In genomic region chrX:48342731-48343130, GRCm38 (mm10) we compare ENCODE assay signal across 8 mouse cellular contexts. TPM values are rescaled to one million over a fixed set of nuclear protein-coding genes. Genes with fewer than 3 reads are reported as not detected.
DNase-seq lines count a peak whose midpoint lies in the region; ATAC-seq and TF ChIP-seq lines count a peak whose summit lies in the region.

No protein-coding gene starts in this region.

- H3K4me2 ChIP-seq in embryonic facial prominence, embryonic 12.5 days (replicated peaks) = peak overlapping the region; percentile 55
- H3K4me2 ChIP-seq in liver, embryonic 12.5 days = peak overlapping the region; percentile 93

- TF ChIP-seq CTCF in lung, adult 2 months (IDR thresholded peaks at IDR 0.05; ENCODE audit: insufficient read depth, low read length) = no peak
- no peak for TF ChIP-seq CTCF in small intestine, adult 2 months (IDR thresholded peaks at IDR 0.05; ENCODE audit: extremely low read depth, insufficient read length, insufficient replicate concordance, low read depth, low read length)

- WGBS in lung, adult 2 months = 20% methylated on average over 16 of the region's 16 CpGs
- 19% methylated on average over 13 of the region's 16 CpGs for WGBS in embryonic facial prominence, embryonic 12.5 days
- 6% methylated on average over 16 of the region's 16 CpGs for WGBS in liver, embryonic 12.5 days (ENCODE audit: insufficient replicate concordance)
- 5% methylated on average over 16 of the region's 16 CpGs for WGBS in small intestine, adult 2 months

- no peak overlapping the region; the same call in 1 of the 2 replicates for H3K9ac ChIP-seq in embryonic facial prominence, embryonic 12.5 days
- H3K9ac ChIP-seq in liver, embryonic 12.5 days = peak overlapping the region; percentile 79

- no peak overlapping the region for H3K27ac ChIP-seq in embryonic facial prominence, embryonic 12.5 days
- peak overlapping the region; percentile 87; the same call in 1 of the 2 replicates for H3K27ac ChIP-seq in liver, embryonic 12.5 days
- peak overlapping the region; percentile 22; the same call in 1 of the 2 replicates for H3K27ac ChIP-seq in small intestine, adult 2 months (ENCODE audit: insufficient read depth, low read depth, low read length)

- ATAC-seq in embryonic facial prominence, embryonic 12.5 days (ENCODE audit: insufficient number of reproducible peaks, insufficient read depth, low FRiP score, low TSS enrichment) = no peak
- ATAC-seq in liver, embryonic 12.5 days = no peak

- H3K36me3 ChIP-seq in embryonic facial prominence, embryonic 12.5 days = no peaks in the 10 kb centered on the region
- no peaks in the 10 kb centered on the region for H3K36me3 ChIP-seq in liver, embryonic 12.5 days
- H3K36me3 ChIP-seq in small intestine, adult 2 months (ENCODE audit: control insufficient read depth, insufficient read depth, low read length) = no peaks in the 10 kb centered on the region

- no peaks in the 10 kb centered on the region; the same call in 1 of the 2 replicates for H3K4me1 ChIP-seq in lung, adult 2 months (ENCODE audit: control insufficient read depth, insufficient read depth, low read length)
- no peaks in the 10 kb centered on the region for H3K4me1 ChIP-seq in embryonic facial prominence, embryonic 12.5 days
- H3K4me1 ChIP-seq in liver, embryonic 12.5 days = peaks cover 22% of the 10 kb centered on the region
- H3K4me1 ChIP-seq in small intestine, adult 2 months (ENCODE audit: control insufficient read depth, insufficient read depth, insufficient read length, low read length) = 0 out of 2 replicates have a peak, but pooled peaks cover 5% of the 10 kb centered on the region

- H3K4me3 ChIP-seq in lung, adult 2 months (replicated peaks; ENCODE audit: extremely low read depth, low read depth, low read length) = peak overlapping the region; percentile 63
- H3K4me3 ChIP-seq in embryonic facial prominence, embryonic 12.5 days = peak overlapping the region; percentile 53
- peak overlapping the region; percentile 69 for H3K4me3 ChIP-seq in liver, embryonic 12.5 days
- H3K4me3 ChIP-seq in small intestine, adult 2 months (ENCODE audit: low read depth, low read length) = peak overlapping the region; percentile 77

- TF ChIP-seq POLR2A in lung, adult 2 months (IDR thresholded peaks at IDR 0.05; ENCODE audit: borderline replicate concordance, extremely low read depth, low read depth, low read length) = no peak
- TF ChIP-seq POLR2A in small intestine, adult 2 months (IDR thresholded peaks at IDR 0.05; ENCODE audit: low read depth, low read length) = no peak

- H3K9me3 ChIP-seq in embryonic facial prominence, embryonic 12.5 days = no peaks in the 10 kb centered on the region
- no peaks in the 10 kb centered on the region for H3K9me3 ChIP-seq in liver, embryonic 12.5 days (replicated peaks)

- intact Hi-C loops in left cerebral cortex, postnatal 25 days (cut with DNase I) = loop anchor here (1.0 to 2.0 kb wide), 2 partner anchors 28 to 57 kb away; no protein-coding TSS in a partner anchor

- no peak for DNase-seq in lung, adult 2 months
- no peak for DNase-seq in lung, postnatal 36 days
- DNase-seq in heart, postnatal 4 days = peak; percentile 5
- no peak for DNase-seq in T-cell, adult 2 months (ENCODE audit: low spot score)
- no peak for DNase-seq in left cerebral cortex, postnatal 25 days (ENCODE audit: low spot score in 2 of 2)

- 0 out of 2 replicates have a peak, but pooled peaks cover 2% of the 10 kb centered on the region for H3K27me3 ChIP-seq in embryonic facial prominence, embryonic 12.5 days
- peaks cover 57% of the 10 kb centered on the region for H3K27me3 ChIP-seq in liver, embryonic 12.5 days (replicated peaks)
- no peaks in the 10 kb centered on the region for H3K27me3 ChIP-seq in small intestine, adult 2 months (ENCODE audit: control insufficient read depth, insufficient read depth, low read length)

RNA-seq across cellular contexts. Expression of gene Bcorl1, which starts 1.6 kb away (rescaled TPM):
- 4.5 and 5.7 TPM in 2 replicates for polyA plus RNA-seq in lung, adult 2 months (2012; rRNA removed)
- 5.9 and 6.9 TPM in 2 replicates for polyA plus RNA-seq in embryonic facial prominence, embryonic 12.5 days (2016; fragmentation: Nextera tagmentation; extraction: Ambion mirVana)
- 10 to 100 TPM; 10.2 to 11.4 TPM for total RNA-seq in heart, postnatal 4 days (2021)
- 3.8 and 4.4 TPM in 2 replicates for polyA plus RNA-seq in liver, embryonic 12.5 days (2016; fragmentation: Nextera tagmentation; extraction: Ambion mirVana)
- 4.4 and 6.8 TPM in 2 replicates for polyA plus RNA-seq in small intestine, adult 2 months (2012; rRNA removed)
- total RNA-seq in left cerebral cortex, postnatal 25 days (2021) = 10 to 100 TPM; 16.6 to 19.4 TPM
